Mouse (Mus musculus) megakaryocyte, embryonic 14.5 days (primary cell): ENCODE results near the gene Ctdnep1.

Experiments used
- FLI1 ChIP-seq: IDR thresholded peaks from 2 replicates; pipeline ENCODE4 v1.6.1; 2012; ENCODE audit warnings: low read length, inconsistent platforms, mixed read lengths
- GATA1 ChIP-seq: IDR thresholded peaks from 3 replicates; pipeline ENCODE4 v1.6.1; 2012; ENCODE audit warnings: mixed read lengths, low read length, inconsistent platforms, borderline replicate concordance

DNA sequence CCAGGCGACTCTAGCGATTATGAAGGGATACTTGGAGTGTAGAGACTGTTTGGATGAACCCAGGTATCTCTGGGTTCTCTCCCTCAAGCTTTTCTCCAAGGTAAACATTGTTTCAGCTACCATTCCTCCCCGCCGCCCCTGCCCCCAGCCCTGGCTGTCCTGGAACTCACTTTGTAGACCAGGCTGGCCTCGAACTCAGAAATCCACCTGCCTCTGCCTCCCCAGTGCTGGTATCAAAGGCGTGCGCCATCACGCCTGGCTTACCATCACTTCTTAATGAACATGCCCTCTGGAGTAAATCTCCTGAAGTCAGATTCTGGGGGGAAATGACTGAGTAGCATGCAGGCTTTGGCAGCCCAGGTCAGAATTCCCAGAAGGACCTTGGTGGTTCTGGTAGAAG lies 1.3 kb downstream of the Ctdnep1 start, which contains the start of gene Elp5:
- TF ChIP-seq GATA1 (no peak), FLI1 (no peak)
